Mouse (Mus musculus): ENCODE results near the gene Cfap299. TPM values are rescaled to one million over a fixed set of nuclear protein-coding genes. Genes with fewer than 3 reads are reported as not detected.

Gene Cfap299
- not detected for total RNA-seq (2023)

DNA sequence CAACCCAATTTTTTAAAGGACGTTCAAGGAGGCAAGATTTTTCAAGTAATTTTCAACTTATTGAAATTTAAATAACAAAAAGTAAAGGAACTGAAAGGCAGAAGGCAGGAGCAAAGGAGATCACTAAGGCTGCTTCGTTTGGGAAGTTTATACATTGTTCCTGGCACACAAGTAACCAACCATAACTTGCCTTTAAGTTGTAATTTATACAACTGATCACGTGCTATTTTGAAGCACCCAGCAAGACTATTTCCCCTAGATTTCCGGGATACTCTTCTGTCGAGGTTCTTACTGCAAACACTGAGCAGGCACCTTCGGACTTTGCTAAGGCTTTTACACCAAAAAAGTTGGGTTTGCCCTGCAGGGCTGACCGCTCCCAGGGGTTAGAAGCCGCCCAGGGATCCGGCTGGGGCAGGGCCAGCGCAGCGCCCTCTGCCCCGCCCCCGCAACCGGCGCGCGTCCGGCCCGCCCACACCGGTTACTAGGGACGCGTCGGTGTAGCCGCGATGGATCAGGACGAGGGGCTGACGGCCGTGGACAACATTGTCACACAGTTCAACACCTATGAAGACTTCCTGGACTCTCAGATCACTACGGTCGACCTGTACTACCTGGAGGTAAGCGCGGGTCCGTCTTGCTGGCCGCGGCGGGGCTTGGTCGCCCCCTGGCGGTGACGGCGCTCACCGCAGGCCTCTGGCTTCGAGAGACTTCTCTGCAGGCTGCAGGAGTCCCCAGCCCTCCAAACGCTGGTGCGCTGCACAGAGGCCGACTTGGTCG, at the start of gene Cfap299:
Cfap299 (plus strand) TSS at position 457 of the 777 bp plus-strand sequence.

DNA sequence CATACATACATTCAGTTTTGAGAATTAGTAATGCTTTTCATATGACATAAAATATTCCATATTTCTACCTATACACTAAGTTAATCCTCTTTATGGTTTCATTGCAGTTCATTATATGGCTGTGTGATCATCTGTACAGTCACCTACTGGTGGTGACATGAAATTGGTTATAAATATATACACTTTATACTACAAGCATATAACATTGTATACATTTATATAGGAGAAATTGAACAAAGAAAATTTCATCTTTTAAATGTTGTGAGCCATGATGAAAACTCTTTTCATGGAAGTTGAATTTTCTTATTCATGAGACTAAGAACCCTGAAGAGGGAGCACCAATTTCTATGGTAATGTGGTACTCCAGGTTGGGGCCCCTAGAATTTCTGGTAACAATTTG, 223.3 kb downstream of the Cfap299 start, which contains the start of gene Gm11111:
Gm11111 (plus strand) TSS at position 301 of the 400 bp plus-strand sequence.

Other genes starting within 250 kb of the Cfap299 start
- gene Prdm8, start 162.1 kb upstream of the Cfap299 start, total RNA-seq (2023) = not detected
- gene Fgf5, start 75.1 kb upstream of the Cfap299 start, total RNA-seq (2023) = not detected
- gene Gm11111, start 223.4 kb downstream of the Cfap299 start, total RNA-seq (2023) = not detected

Data from monocyte, adult 59 days (primary cell).